Comparison of ENCODE assay signal across 8 mouse cellular contexts in the genomic region with DNA sequence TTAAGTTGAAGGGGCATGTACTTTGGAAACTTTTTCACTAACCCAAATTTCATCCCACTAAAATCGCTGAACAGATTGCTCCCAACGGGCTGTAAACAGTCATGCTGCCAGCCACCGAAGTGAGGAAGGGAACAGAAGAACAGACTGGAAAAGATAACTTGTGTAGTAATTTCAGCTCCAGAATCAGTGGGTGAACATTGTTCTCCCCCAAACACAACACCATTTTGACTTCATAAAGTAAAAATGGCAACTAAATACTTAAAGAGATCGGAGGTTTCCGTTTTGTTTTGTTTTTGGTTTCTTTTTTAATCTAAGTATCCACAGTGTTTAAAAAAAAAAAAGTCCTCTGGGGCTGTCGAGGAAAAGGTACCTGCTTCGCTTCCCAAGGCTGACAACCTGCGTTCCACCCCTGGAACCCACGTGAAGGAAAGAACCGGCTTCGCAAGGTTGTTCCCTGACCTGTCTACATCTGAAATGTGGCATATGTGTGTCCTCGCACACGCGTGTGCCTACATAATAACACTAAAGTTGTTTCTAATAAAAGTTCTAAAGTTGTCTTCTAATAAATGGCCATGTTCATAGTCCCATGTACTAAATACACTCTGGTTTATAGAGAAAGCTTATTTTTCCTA. TPM values are rescaled to one million over a fixed set of nuclear protein-coding genes. Genes with fewer than 3 reads are reported as not detected.
A peak's percentile ranks its signal among the peaks of the same experiment; 100 is the strongest.
DNase-seq lines count a peak whose midpoint lies in the region; ATAC-seq and TF ChIP-seq lines count a peak whose summit lies in the region.

No protein-coding gene starts in this region.

- H3K27me3 ChIP-seq in kidney, embryonic 15.5 days, result no peaks in the 10 kb centered on the region
- H3K27me3 ChIP-seq in heart, embryonic 13.5 days (replicated peaks), result no peaks in the 10 kb centered on the region
- H3K27me3 ChIP-seq in liver, postnatal 0 days (ENCODE audit: insufficient read depth, low read length), result no peaks in the 10 kb centered on the region
- no peaks in the 10 kb centered on the region for H3K27me3 ChIP-seq in stomach, postnatal 0 days (ENCODE audit: control insufficient read depth, insufficient read depth, low read length)

- no peaks in the 10 kb centered on the region for H3K9me3 ChIP-seq in kidney, embryonic 15.5 days (replicated peaks)
- H3K9me3 ChIP-seq in heart, embryonic 13.5 days, result no peaks in the 10 kb centered on the region
- no peaks in the 10 kb centered on the region for H3K9me3 ChIP-seq in liver, postnatal 0 days (ENCODE audit: low read length)
- H3K9me3 ChIP-seq in stomach, postnatal 0 days (ENCODE audit: control insufficient read depth, low read length), result no peaks in the 10 kb centered on the region

- peaks cover 15% of the 10 kb centered on the region for H3K4me1 ChIP-seq in kidney, embryonic 15.5 days
- H3K4me1 ChIP-seq in bone marrow, adult 2 months (ENCODE audit: control insufficient read depth, insufficient read depth, low read length), result peaks cover 1% of the 10 kb centered on the region; the same call in 1 of the 2 replicates
- H3K4me1 ChIP-seq in heart, embryonic 13.5 days, result peaks cover 30% of the 10 kb centered on the region
- H3K4me1 ChIP-seq in liver, postnatal 0 days (ENCODE audit: insufficient read depth), result peaks cover 14% of the 10 kb centered on the region
- H3K4me1 ChIP-seq in stomach, postnatal 0 days (replicated peaks; ENCODE audit: control insufficient read depth, insufficient read depth), result no peaks in the 10 kb centered on the region

- WGBS in kidney, embryonic 15.5 days, result 48% methylated on average over 14 of the region's 14 CpGs
- WGBS in bone marrow, adult 2 months, result 17% methylated on average over 14 of the region's 14 CpGs
- WGBS in heart, embryonic 13.5 days, result 47% methylated on average over 14 of the region's 14 CpGs
- 39% methylated on average over 14 of the region's 14 CpGs for WGBS in liver, postnatal 0 days (ENCODE audit: insufficient replicate concordance)
- WGBS in stomach, postnatal 0 days, result 33% methylated on average over 14 of the region's 14 CpGs

- ATAC-seq in kidney, embryonic 15.5 days (replicated peaks; ENCODE audit: low FRiP score), result no peak
- no peak for ATAC-seq in heart, embryonic 13.5 days (ENCODE audit: extremely low read depth, insufficient number of reproducible peaks, low FRiP score, low TSS enrichment)
- no peak for ATAC-seq in liver, postnatal 0 days
- ATAC-seq in stomach, postnatal 0 days (ENCODE audit: low FRiP score, low TSS enrichment), result no peak

- no peak for TF ChIP-seq EP300 in liver, postnatal 0 days (IDR thresholded peaks at IDR 0.05; ENCODE audit: low read depth)
- no peak for TF ChIP-seq EP300 in stomach, postnatal 0 days (optimal IDR thresholded peaks at IDR 0.05)

- TF ChIP-seq POLR2A in bone marrow, adult 2 months (IDR thresholded peaks at IDR 0.05; ENCODE audit: borderline replicate concordance, control insufficient read depth, low read depth, low read length), result no peak

- 0 out of 2 replicates have a peak overlapping the region, but pooled peaks have one; percentile 16 for H3K27ac ChIP-seq in kidney, embryonic 15.5 days
- peak overlapping the region; percentile 54; the same call in 1 of the 2 replicates for H3K27ac ChIP-seq in bone marrow, adult 2 months (ENCODE audit: control insufficient read depth, insufficient read depth, low read depth, low read length, poor library complexity)
- peak overlapping the region; percentile 98; the same call in 1 of the 2 replicates for H3K27ac ChIP-seq in heart, embryonic 13.5 days (replicated peaks)
- peak overlapping the region; percentile 99 for H3K27ac ChIP-seq in liver, postnatal 0 days (ENCODE audit: low read depth)
- H3K27ac ChIP-seq in stomach, postnatal 0 days (replicated peaks), result peak overlapping the region; percentile 8; the same call in 1 of the 2 replicates

- no peaks in the 10 kb centered on the region for H3K36me3 ChIP-seq in kidney, embryonic 15.5 days
- no peaks in the 10 kb centered on the region for H3K36me3 ChIP-seq in heart, embryonic 13.5 days
- H3K36me3 ChIP-seq in liver, postnatal 0 days (replicated peaks; ENCODE audit: insufficient read depth, low read length), result no peaks in the 10 kb centered on the region
- no peaks in the 10 kb centered on the region for H3K36me3 ChIP-seq in stomach, postnatal 0 days (ENCODE audit: control insufficient read depth, insufficient read depth, low read length)

- TF ChIP-seq CTCF in bone marrow, adult 2 months (IDR thresholded peaks at IDR 0.05; ENCODE audit: control insufficient read depth, insufficient read depth, low read length), result no peak
- no peak for TF ChIP-seq CTCF in liver, postnatal 0 days (IDR thresholded peaks at IDR 0.05; ENCODE audit: low read depth)
- TF ChIP-seq CTCF in stomach, postnatal 0 days (IDR thresholded peaks at IDR 0.05; ENCODE audit: low read depth), result no peak

- H3K4me3 ChIP-seq in kidney, embryonic 15.5 days (replicated peaks), result peak overlapping the region; percentile 82
- H3K4me3 ChIP-seq in bone marrow, adult 2 months (replicated peaks; ENCODE audit: control insufficient read depth, low read depth, low read length), result peak overlapping the region; percentile 70
- H3K4me3 ChIP-seq in heart, embryonic 13.5 days, result peak overlapping the region; percentile 85
- H3K4me3 ChIP-seq in liver, postnatal 0 days (ENCODE audit: low read depth, low read length), result peak overlapping the region; percentile 87
- peak overlapping the region; percentile 95 for H3K4me3 ChIP-seq in stomach, postnatal 0 days (ENCODE audit: low read depth, low read length)

- no peak for DNase-seq in kidney, adult 18-20 months
- no peak for DNase-seq in liver, postnatal 0 days
- peak; percentile 28 for DNase-seq in stomach, postnatal 0 days (ENCODE audit: low spot score)
- DNase-seq in layer of hippocampus, postnatal 10 days (ENCODE audit: low spot score in 2 of 2), result no peak
- DNase-seq in yolk sac, embryonic 10.5 days (ENCODE audit: low spot score), result no peak

- H3K9ac ChIP-seq in kidney, embryonic 15.5 days, result no peak overlapping the region
- peak overlapping the region; percentile 96 for H3K9ac ChIP-seq in heart, embryonic 13.5 days
- peak overlapping the region; percentile 96 for H3K9ac ChIP-seq in liver, postnatal 0 days (replicated peaks)
- H3K9ac ChIP-seq in stomach, postnatal 0 days (ENCODE audit: low read length), result no peak overlapping the region

- H3K4me2 ChIP-seq in kidney, embryonic 15.5 days, result peak overlapping the region; percentile 75
- H3K4me2 ChIP-seq in heart, embryonic 13.5 days, result peak overlapping the region; percentile 83
- H3K4me2 ChIP-seq in liver, postnatal 0 days (ENCODE audit: low read depth, low read length), result peak overlapping the region; percentile 74
- H3K4me2 ChIP-seq in stomach, postnatal 0 days (replicated peaks; ENCODE audit: low read depth), result peak overlapping the region; percentile 72

RNA-seq across cellular contexts. Expression of gene Sos2, which starts 1.3 kb away (rescaled TPM):
- polyA plus RNA-seq in kidney, embryonic 15.5 days (2015; fragmentation: Nextera tagmentation; extraction: Ambion mirVana), result 8.7 and 9.1 TPM in 2 replicates
- 10.9 and 15.5 TPM in 2 replicates for polyA plus RNA-seq in bone marrow, adult 2 months (2011; ENCODE audit: insufficient read depth, insufficient read length, low replicate concordance, missing spikeins)
- polyA plus RNA-seq in heart, embryonic 13.5 days (2015; fragmentation: Nextera tagmentation; extraction: Ambion mirVana), result 5.6 and 6.5 TPM in 2 replicates
- 2.9 and 3.5 TPM in 2 replicates for polyA plus RNA-seq in liver, postnatal 0 days (2015; fragmentation: Nextera tagmentation; extraction: Ambion mirVana)
- polyA plus RNA-seq in stomach, postnatal 0 days (2015; fragmentation: Nextera tagmentation; extraction: Ambion mirVana), result 5.4 and 6.0 TPM in 2 replicates
- total RNA-seq in layer of hippocampus, postnatal 10 days (2021), result 10 to 100 TPM; 31.8 to 34.1 TPM

RNA-seq across cellular contexts. Expression of gene L2hgdh, which starts 41.8 kb away (rescaled TPM):
- 22.3 TPM in 2 replicates for polyA plus RNA-seq in kidney, embryonic 15.5 days (2015; fragmentation: Nextera tagmentation; extraction: Ambion mirVana)
- 2.2 and 6.8 TPM in 2 replicates for polyA plus RNA-seq in bone marrow, adult 2 months (2011; ENCODE audit: insufficient read depth, insufficient read length, low replicate concordance, missing spikeins)
- polyA plus RNA-seq in heart, embryonic 13.5 days (2015; fragmentation: Nextera tagmentation; extraction: Ambion mirVana), result 14.0 and 15.3 TPM in 2 replicates
- polyA plus RNA-seq in liver, postnatal 0 days (2015; fragmentation: Nextera tagmentation; extraction: Ambion mirVana), result 10.4 and 10.5 TPM in 2 replicates
- 11.5 and 12.3 TPM in 2 replicates for polyA plus RNA-seq in stomach, postnatal 0 days (2015; fragmentation: Nextera tagmentation; extraction: Ambion mirVana)
- 10 to 100 TPM; 12.8 to 14.2 TPM for total RNA-seq in layer of hippocampus, postnatal 10 days (2021)

RNA-seq across cellular contexts. Expression of gene Atp5s, which starts 41.8 kb away (rescaled TPM):
- 30.7 and 31.0 TPM in 2 replicates for polyA plus RNA-seq in kidney, embryonic 15.5 days (2015; fragmentation: Nextera tagmentation; extraction: Ambion mirVana)
- 8.4 and 11.4 TPM in 2 replicates for polyA plus RNA-seq in bone marrow, adult 2 months (2011; ENCODE audit: insufficient read depth, insufficient read length, low replicate concordance, missing spikeins)
- polyA plus RNA-seq in heart, embryonic 13.5 days (2015; fragmentation: Nextera tagmentation; extraction: Ambion mirVana), result 30.5 and 31.5 TPM in 2 replicates
- polyA plus RNA-seq in liver, postnatal 0 days (2015; fragmentation: Nextera tagmentation; extraction: Ambion mirVana), result 18.3 and 20.3 TPM in 2 replicates
- polyA plus RNA-seq in stomach, postnatal 0 days (2015; fragmentation: Nextera tagmentation; extraction: Ambion mirVana), result 20.5 and 20.6 TPM in 2 replicates
- 10 to 100 TPM; 22.2 to 29.0 TPM for total RNA-seq in layer of hippocampus, postnatal 10 days (2021)

Comparison
In these comparisons a context has a peak if more than half of its experiments do, and no peak if none do; other contexts are left out.
1. H3K27ac ChIP-seq: peak in every context shown above with its lines; median percentile 99 in liver, postnatal 0 days; 98 in heart, embryonic 13.5 days; 54 in bone marrow, adult 2 months; 16 in kidney, embryonic 15.5 days; 8 in stomach, postnatal 0 days.
2. H3K9ac ChIP-seq: peak in heart, embryonic 13.5 days (single experiment) and liver, postnatal 0 days (single experiment); none in kidney, embryonic 15.5 days (single experiment) and stomach, postnatal 0 days (single experiment).
3. Peak in every context shown above with its lines, with median percentiles within 50 percentile points of each other: H3K4me2 ChIP-seq and H3K4me3 ChIP-seq.